Mouse (Mus musculus) intestine, embryonic 16.5 days (tissue): ENCODE measurements around the gene Htra2. TPM values are rescaled to one million over a fixed set of nuclear protein-coding genes. Genes with fewer than 3 reads are reported as not detected.

Experiments used
- ATAC-seq: fragments of 200-750 bp; cut with Nextera tagmentation; 2 replicates; pipeline ENCODE4 v1.8.0; 2017; ENCODE audit warnings: moderate TSS enrichment, moderate library complexity
- H3K27ac ChIP-seq: fragments of 300-500 bp; sonication (generic); 2 replicates; pipeline ENCODE4 v1.5.1; 2014; ENCODE audit warnings: mild to moderate bottlenecking, low read length
- H3K27me3 ChIP-seq: fragments of 300-500 bp; sonication (generic); replicated peaks from 2 replicates; pipeline ENCODE4 v1.6.1; 2014; ENCODE audit warnings: low read length, control low read depth, mixed read lengths; ENCODE audit not compliant: control insufficient read depth, insufficient read depth
- H3K36me3 ChIP-seq: fragments of 300-500 bp; sonication (generic); 2 replicates; pipeline ENCODE4 v1.6.1; 2014; ENCODE audit warnings: low read length, control low read depth; ENCODE audit not compliant: control insufficient read depth, insufficient read depth
- H3K4me1 ChIP-seq: fragments of 300-500 bp; sonication (generic); 2 replicates; pipeline ENCODE4 v1.6.1; 2014; ENCODE audit warnings: low read length, control low read depth, mixed read lengths; ENCODE audit not compliant: control insufficient read depth, insufficient read depth
- H3K4me2 ChIP-seq: fragments of 300-500 bp; sonication (generic); 2 replicates; pipeline ENCODE4 v1.6.1; 2014; ENCODE audit warnings: low read depth, low read length, control low read depth
- H3K4me3 ChIP-seq: fragments of 300-500 bp; sonication (generic); 2 replicates; pipeline ENCODE4 v1.5.1; 2014; ENCODE audit warnings: mild to moderate bottlenecking, low read length
- H3K9ac ChIP-seq: fragments of 300-500 bp; sonication (generic); 2 replicates; pipeline ENCODE4 v1.6.1; 2014; ENCODE audit warnings: low read depth, low read length
- H3K9me3 ChIP-seq: fragments of 300-500 bp; sonication (generic); 2 replicates; pipeline ENCODE4 v1.6.1; 2016; ENCODE audit warnings: low read length, control low read depth; ENCODE audit not compliant: control insufficient read depth
- WGBS: fragments of 180-500 bp; shearing (Covaris S2); extraction: QIAGEN DNeasy Blood & Tissue Kit; methylation state at CpG from one replicate; pipeline ENCODE4 v1.1.7; 2014; 5-methylcytosine and 5-hydroxymethylcytosine counted together
- polyA plus RNA-seq: library from polyadenylated mRNA; unstranded; fragments of >200 nt; fragmentation: Nextera tagmentation; extraction: Ambion mirVana; gene quantifications from 2 replicates; pipeline ENCODE4 v1.2.1, GENCODE M21; 2015

The Htra2 gene
- polyA plus RNA-seq, 1 experiment from 2014 or later: 68.5 TPM

GRCm38 (mm10) chr6:83027706-83028105 is 27.4 kb downstream of the Htra2 start:
- no peak overlapping the region for H3K27ac ChIP-seq
- H3K9me3 ChIP-seq: no peaks in the 10 kb centered on the region
- peaks cover 3% of the 10 kb centered on the region for H3K27me3 ChIP-seq
- no peak overlapping the region for H3K9ac ChIP-seq
- no peak for ATAC-seq
- H3K4me2 ChIP-seq: no peak overlapping the region
- H3K4me1 ChIP-seq: peaks cover 8% of the 10 kb centered on the region
- no peaks in the 10 kb centered on the region for H3K36me3 ChIP-seq
- H3K4me3 ChIP-seq: no peak overlapping the region
- WGBS: 51% methylated on average over 7 of the region's 9 CpGs

GRCm38 (mm10) chr6:83027293-83027692 is 27.8 kb downstream of the Htra2 start:
- ATAC-seq: no peak
- Histone ChIP-seq H3K36me3 (no peaks in the 10 kb centered on the region), H3K4me1 (peaks cover 5% of the 10 kb centered on the region), H3K9ac (no peak overlapping the region), H3K27ac (no peak overlapping the region), H3K4me3 (no peak overlapping the region), H3K9me3 (no peaks in the 10 kb centered on the region), H3K4me2 (no peak overlapping the region), H3K27me3 (peaks cover 3% of the 10 kb centered on the region)
- 82% methylated on average over 8 of the region's 8 CpGs for WGBS

- Histone ChIP-seq H3K9me3 (no peaks in the 10 kb centered on the region), H3K27me3 (peaks cover 3% of the 10 kb centered on the region), H3K9ac (no peak overlapping the region), H3K4me1 (no peaks in the 10 kb centered on the region), H3K36me3 (no peaks in the 10 kb centered on the region), H3K4me3 (no peak overlapping the region), H3K27ac (no peak overlapping the region), H3K4me2 (no peak overlapping the region)
- 95% methylated on average over 4 of the region's 4 CpGs for WGBS
- no peak for ATAC-seq
Measured at GRCm38 (mm10) chr6:83025221-83025620, 29.9 kb downstream of the Htra2 start.

- ATAC-seq: no peak
- Histone ChIP-seq H3K27ac (no peak overlapping the region), H3K4me1 (no peaks in the 10 kb centered on the region), H3K27me3 (no peaks in the 10 kb centered on the region), H3K36me3 (no peaks in the 10 kb centered on the region), H3K4me2 (no peak overlapping the region), H3K9ac (no peak overlapping the region), H3K4me3 (no peak overlapping the region), H3K9me3 (no peaks in the 10 kb centered on the region)
- 68% methylated on average over 4 of the region's 4 CpGs for WGBS
Measured at GRCm38 (mm10) chr6:83024421-83024820, 30.7 kb downstream of the Htra2 start.

DNA sequence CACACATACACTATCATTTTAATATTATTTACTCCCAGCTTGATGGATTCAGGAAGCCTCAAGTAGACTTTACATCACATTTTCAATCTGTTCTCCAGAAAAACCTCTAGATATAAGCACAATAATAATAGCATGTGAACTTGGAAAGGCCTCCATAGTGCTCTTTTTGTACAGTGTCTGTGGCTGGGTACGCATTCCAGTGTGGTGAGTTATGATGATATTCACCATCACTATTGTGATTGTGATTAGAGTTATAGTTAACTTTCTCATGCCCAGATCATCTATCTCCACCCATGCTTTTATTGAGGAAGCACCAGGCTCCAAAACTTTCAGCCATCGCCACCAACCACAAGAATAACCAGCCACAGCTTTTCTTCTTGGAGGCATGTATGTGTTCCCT is 31.3 kb downstream of the Htra2 start:
- H3K9me3 ChIP-seq: no peaks in the 10 kb centered on the region
- no peak overlapping the region for H3K4me3 ChIP-seq
- H3K4me1 ChIP-seq: no peaks in the 10 kb centered on the region
- H3K27me3 ChIP-seq: no peaks in the 10 kb centered on the region
- no peaks in the 10 kb centered on the region for H3K36me3 ChIP-seq
- no peak overlapping the region for H3K9ac ChIP-seq
- WGBS: 87% methylated on average over 2 of the region's 2 CpGs
- H3K27ac ChIP-seq: no peak overlapping the region
- no peak overlapping the region for H3K4me2 ChIP-seq
- no peak for ATAC-seq

- Histone ChIP-seq H3K9ac (no peak overlapping the region), H3K4me2 (no peak overlapping the region), H3K27me3 (no peaks in the 10 kb centered on the region), H3K36me3 (no peaks in the 10 kb centered on the region), H3K27ac (no peak overlapping the region), H3K4me3 (no peak overlapping the region), H3K4me1 (no peaks in the 10 kb centered on the region), H3K9me3 (no peaks in the 10 kb centered on the region)
- ATAC-seq: no peak
- WGBS: 87% methylated on average over 9 of the region's 9 CpGs
Measured at GRCm38 (mm10) chr6:83023008-83023407, 32.1 kb downstream of the Htra2 start.

DNA sequence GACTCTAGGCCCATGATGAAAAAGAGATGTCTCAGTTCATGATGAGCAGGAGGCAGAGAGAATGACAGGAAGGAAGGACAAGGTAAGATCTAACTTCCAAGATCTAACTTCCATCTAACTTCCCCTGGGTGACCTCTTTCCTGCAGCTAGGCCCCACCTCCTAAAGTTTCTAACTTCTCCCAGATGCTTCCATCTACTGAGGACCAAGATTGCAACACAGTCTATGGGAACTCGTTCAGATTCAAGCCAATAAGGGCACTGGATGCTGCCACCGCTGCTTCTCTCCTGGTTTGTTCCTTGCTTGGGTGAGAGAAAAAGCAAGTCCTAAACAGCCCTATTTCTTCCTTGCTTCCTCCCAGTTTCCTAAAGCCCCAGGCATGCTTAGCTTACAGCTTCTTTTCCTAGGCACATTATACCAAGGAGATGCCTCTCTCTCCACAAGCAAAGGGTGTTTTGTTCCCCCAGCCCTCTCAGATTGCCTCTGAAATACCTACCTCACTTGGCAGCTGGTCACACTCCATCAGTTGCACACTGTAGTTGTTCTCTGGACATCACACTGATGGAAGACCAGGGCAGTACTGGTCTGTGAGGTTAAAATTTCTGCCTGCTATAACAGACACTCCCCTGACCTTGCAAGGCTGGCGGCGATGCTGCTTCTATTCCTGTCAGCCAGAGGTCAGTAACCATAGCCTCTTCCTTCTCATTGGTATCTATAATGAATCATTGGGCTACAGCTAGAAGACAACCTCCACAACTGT is 34.1 kb downstream of the Htra2 start:
- no peak overlapping the region for H3K27ac ChIP-seq
- 78% methylated on average over 4 of the region's 4 CpGs for WGBS
- peaks cover 3% of the 10 kb centered on the region; the same call in 1 of the 2 replicates for H3K4me1 ChIP-seq
- H3K27me3 ChIP-seq: 0 out of 2 replicates have a peak, but pooled peaks cover 3% of the 10 kb centered on the region
- no peak overlapping the region for H3K9ac ChIP-seq
- no peak for ATAC-seq
- no peaks in the 10 kb centered on the region for H3K36me3 ChIP-seq
- H3K9me3 ChIP-seq: no peaks in the 10 kb centered on the region
- H3K4me3 ChIP-seq: no peak overlapping the region
- no peak overlapping the region for H3K4me2 ChIP-seq

DNA sequence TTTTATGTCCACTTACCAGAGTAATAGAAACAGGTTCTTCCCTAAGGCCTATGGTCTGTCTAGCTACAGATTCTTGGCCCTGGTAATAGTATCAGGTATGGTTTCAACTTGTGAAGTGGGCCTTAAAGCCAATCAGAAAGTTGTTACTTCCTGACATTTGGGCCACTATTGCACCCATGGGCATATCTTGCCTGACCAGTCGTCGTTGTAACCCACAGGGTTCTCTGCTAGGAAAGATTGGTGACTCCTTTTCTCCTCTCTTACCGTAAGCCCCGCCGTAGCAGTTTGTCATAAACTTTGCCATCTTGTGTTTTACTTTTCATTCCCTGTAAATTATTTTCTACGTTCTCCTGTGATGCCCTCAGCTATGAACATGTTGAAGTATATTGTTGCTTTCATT is 35.0 kb downstream of the Htra2 start:
- Histone ChIP-seq H3K4me1 (peaks cover 5% of the 10 kb centered on the region), H3K4me3 (no peak overlapping the region), H3K4me2 (no peak overlapping the region), H3K27ac (no peak overlapping the region), H3K36me3 (no peaks in the 10 kb centered on the region), H3K9ac (no peak overlapping the region), H3K9me3 (no peaks in the 10 kb centered on the region), H3K27me3 (0 out of 2 replicates have a peak, but pooled peaks cover 3% of the 10 kb centered on the region)
- no peak for ATAC-seq
- WGBS: 92% methylated on average over 6 of the region's 6 CpGs

- peaks cover 5% of the 10 kb centered on the region for H3K4me1 ChIP-seq
- H3K27me3 ChIP-seq: 0 out of 2 replicates have a peak, but pooled peaks cover 3% of the 10 kb centered on the region
- no peak for ATAC-seq
- no peak overlapping the region for H3K4me2 ChIP-seq
- no peak overlapping the region for H3K4me3 ChIP-seq
- no peak overlapping the region for H3K9ac ChIP-seq
- WGBS: 71% methylated on average over 3 of the region's 3 CpGs
- no peak overlapping the region for H3K27ac ChIP-seq
- no peaks in the 10 kb centered on the region for H3K36me3 ChIP-seq
- H3K9me3 ChIP-seq: no peaks in the 10 kb centered on the region
Measured at GRCm38 (mm10) chr6:83019044-83019443, 36.0 kb downstream of the Htra2 start.

DNA sequence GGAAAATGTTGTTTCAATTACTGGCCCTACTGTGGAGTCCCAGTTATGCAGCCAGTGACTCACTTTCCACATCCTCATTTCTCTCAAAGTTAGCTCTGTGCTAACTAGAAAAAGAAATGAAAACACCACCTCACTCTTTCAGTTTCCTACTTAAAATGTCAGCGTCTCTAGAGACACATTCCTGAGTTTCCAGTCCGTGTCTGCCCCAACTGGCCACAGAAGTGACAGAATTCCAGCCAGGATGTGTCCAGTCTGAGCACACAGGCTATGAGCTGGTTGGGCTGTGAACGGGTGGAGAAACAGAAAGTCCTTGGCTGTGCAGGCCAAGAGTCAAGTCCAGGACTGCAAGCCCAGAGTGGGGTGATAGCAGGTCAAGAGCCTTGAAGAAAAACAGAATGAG is 37.9 kb downstream of the Htra2 start:
- Histone ChIP-seq H3K4me2 (no peak overlapping the region), H3K27me3 (0 out of 2 replicates have a peak, but pooled peaks cover 3% of the 10 kb centered on the region), H3K9me3 (no peaks in the 10 kb centered on the region), H3K36me3 (no peaks in the 10 kb centered on the region), H3K4me3 (no peak overlapping the region), H3K4me1 (peaks cover 5% of the 10 kb centered on the region), H3K27ac (no peak overlapping the region), H3K9ac (no peak overlapping the region)
- ATAC-seq: no peak
- 48% methylated on average over 3 of the region's 3 CpGs for WGBS
